Mouse (Mus musculus) macrophage (primary cell): ENCODE results near the gene 3110082I17Rik. TPM values are rescaled to one million over a fixed set of nuclear protein-coding genes. Genes with fewer than 3 reads are reported as not detected.

Experiments used
- H3K27ac ChIP-seq: fragments of 350-480 bp; formaldehyde crosslinking; 2 replicates; pipeline ENCODE4 v1.9.0; 2021
- H3K36me3 ChIP-seq: fragments of 350-480 bp; formaldehyde crosslinking; 2 replicates; pipeline ENCODE4 v1.9.0; 2021; ENCODE audit errors: inconsistent target
- H3K4me3 ChIP-seq: fragments of 350-480 bp; formaldehyde crosslinking; 2 replicates; pipeline ENCODE4 v1.9.0; 2021; ENCODE audit errors: inconsistent target
- H3K79me2 ChIP-seq: fragments of 350-480 bp; formaldehyde crosslinking; 2 replicates; pipeline ENCODE4 v1.9.0; 2021; ENCODE audit errors: inconsistent target
- WGBS: methylation state at CpG from one replicate; pipeline ENCODE4 v1.1.7; 2026; ENCODE audit warnings: inconsistent platforms; ENCODE audit not compliant: missing documents; 5-methylcytosine and 5-hydroxymethylcytosine counted together
- polyA plus RNA-seq: library from polyadenylated mRNA; stranded (reverse); fragments of 250-400 nt; gene quantifications from 3 replicates; pipeline ENCODE4 v1.2.4, GENCODE M21; 2018; ENCODE audit warnings: inconsistent platforms

Gene 3110082I17Rik
- polyA plus RNA-seq, 1 experiment from 2014 or later = 24.1 TPM

DNA sequence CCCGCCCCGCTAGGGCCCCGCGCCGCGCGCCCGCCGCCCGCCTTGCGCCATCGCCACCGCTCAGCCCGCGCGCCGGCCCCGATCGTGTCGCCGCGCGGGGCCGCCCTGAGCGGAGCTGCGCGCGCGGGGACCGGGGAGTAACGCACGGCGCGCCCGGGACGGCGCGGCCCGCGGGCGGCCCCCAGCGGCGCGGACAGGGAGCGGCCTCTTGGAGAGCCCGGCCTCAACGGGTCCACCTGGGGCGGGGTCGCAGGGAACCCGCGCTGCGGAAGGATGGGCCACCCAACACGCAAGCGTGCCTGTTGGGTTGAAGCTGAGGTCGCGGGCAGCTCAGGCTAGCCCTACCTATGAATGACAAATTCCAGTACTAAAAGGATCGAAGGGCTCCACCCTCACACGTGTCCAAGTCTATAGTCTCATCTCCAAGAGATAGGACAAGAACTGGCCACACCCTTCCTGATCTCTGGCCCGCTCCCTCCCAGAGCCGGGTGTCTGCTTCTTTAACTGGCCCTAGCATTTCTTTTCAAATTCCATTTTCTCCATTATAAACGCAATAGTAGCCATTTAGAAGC lies 134.8 kb downstream of the 3110082I17Rik start, which contains the start of gene Adap1:
TSS of gene Adap1 (minus strand) at position 228 of the 572 bp plus-strand sequence.
- H3K36me3 ChIP-seq = no peaks in the 10 kb centered on the region
- WGBS = under 1% methylated on average over 53 of the region's 61 CpGs
- H3K27ac ChIP-seq = peak within 1 kb of the TSS; percentile 74
- H3K4me3 ChIP-seq = peak within 1 kb of the TSS; percentile 54
- H3K79me2 ChIP-seq = peaks cover 43% of the 10 kb centered on the region

DNA sequence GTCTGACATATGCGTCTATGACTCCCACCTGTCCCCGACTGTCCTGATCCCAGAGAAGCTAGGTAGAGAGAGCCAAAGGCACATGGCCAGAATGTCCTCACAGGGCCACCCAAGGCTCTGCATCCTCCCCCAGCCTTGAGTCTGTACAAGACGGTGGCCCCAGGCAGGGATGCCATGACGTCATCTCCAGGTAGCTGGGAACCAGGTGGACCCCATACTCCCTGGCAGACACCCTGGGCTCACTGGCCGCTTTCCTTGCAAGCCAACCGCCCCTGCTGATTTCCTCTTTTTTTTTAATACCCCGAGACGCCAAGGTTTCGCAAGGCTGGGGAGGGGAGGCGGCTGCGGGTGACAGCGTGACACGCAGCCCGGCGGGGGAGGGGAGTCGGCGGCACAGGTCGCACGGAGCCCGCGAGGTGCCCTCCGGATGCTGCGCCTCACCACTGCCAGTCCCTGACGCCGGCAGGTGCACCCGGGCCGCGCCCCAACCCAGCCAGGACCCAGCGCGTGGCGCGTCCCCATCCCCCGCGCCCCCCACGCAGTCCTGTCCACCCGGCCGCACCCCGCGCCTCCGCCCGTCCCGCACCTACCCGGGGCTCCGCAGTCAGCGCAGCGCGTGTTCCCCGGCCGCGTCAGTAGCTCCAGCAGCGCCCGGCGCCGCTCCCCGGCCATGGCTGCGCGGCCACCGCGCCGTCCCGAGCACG lies 135.5 kb downstream of the 3110082I17Rik start:
- WGBS = under 1% methylated on average over 45 of the region's 62 CpGs
- Histone ChIP-seq H3K4me3 (peak overlapping the region; percentile 54), H3K27ac (peak overlapping the region; percentile 74), H3K79me2 (peaks cover 50% of the 10 kb centered on the region), H3K36me3 (no peaks in the 10 kb centered on the region)

DNA sequence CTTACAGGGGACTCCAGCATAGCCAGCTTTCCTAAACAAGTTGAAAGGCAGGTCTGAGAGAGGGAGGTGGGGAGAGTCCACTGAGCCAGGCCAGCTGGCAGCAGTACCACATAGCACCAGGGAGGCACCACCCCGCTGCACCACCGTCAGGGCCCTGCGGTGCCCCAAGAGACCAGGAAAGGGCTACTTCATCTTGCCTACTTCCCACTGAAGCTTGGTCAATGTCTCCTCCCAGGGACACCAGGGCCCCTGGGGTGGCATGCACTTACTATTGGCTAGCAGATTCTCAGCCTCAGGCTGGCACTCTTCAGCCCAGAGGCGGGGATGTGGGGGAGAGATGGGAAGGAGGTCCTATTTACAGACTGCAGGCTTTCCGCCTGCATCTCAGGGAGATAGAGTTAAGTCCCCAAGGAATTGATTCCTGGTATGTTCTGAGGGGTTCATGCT lies 136.3 kb downstream of the 3110082I17Rik start:
- 17% methylated on average over 5 of the region's 5 CpGs for WGBS
- Histone ChIP-seq H3K36me3 (no peaks in the 10 kb centered on the region), H3K27ac (peak overlapping the region; percentile 74), H3K79me2 (peaks cover 57% of the 10 kb centered on the region), H3K4me3 (peak overlapping the region; percentile 54)

DNA sequence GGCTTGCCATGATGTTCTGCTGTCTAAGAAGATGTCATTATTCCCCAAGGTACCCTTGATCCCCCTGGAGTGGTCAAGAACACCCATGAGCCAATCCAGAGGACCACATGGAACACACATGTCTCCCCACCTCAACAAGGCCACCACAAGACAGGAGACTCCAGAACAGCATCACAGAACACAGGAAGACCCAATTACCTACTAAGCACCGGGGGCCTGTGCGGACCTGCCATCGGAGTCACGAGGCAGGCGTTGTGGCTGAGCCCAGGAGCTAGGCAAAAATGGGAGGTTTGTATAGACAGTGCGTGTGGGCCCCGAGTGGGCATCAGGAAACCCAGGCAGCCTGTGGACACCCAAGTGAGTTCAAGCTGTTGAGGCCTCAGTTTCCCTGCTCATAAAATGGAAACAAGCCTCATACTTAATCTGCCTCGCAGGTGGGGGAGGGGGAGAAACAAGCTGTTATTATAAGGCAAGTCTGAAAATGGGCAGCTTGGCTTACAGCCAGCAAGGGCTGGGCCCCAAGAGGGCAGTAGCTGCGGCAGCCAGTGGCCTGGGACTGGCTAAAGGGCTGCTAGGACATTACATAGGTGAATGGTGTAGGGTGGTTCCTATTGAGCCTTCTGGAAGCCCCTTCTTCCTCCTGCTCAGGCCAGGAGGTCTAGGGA lies 136.9 kb downstream of the 3110082I17Rik start:
- peak overlapping the region; percentile 74 for H3K27ac ChIP-seq
- 81% methylated on average over 8 of the region's 9 CpGs for WGBS

DNA sequence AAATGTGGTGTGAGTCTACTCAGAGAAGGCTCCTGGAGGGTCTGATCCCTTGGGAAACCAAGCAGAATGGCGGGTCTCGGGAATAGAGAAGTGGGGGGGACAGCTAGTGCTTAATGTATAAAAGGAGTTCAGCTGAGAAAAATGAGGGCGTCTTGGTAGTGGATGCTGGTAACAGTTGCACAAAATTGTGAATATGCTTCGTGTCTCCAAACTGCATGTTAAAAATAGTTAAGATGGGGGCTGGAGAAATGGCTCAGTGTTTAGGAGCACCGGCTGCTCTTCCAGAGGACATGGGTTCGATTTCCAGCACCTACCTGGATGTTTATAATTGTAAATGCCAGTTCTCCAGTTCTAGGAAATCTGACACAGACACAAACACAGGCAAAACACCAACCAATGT lies 139.0 kb downstream of the 3110082I17Rik start:
- Histone ChIP-seq H3K27ac (no peak overlapping the region), H3K79me2 (peaks cover 85% of the 10 kb centered on the region), H3K36me3 (no peaks in the 10 kb centered on the region), H3K4me3 (no peak overlapping the region)
- WGBS = 95% methylated on average over 6 of the region's 6 CpGs

More for the DNA sequence above, 136.9 kb downstream of the 3110082I17Rik start:
- Histone ChIP-seq H3K36me3 (no peaks in the 10 kb centered on the region), H3K79me2 (peaks cover 64% of the 10 kb centered on the region), H3K4me3 (peak overlapping the region; percentile 54; the same call in 1 of the 2 replicates)

DNA sequence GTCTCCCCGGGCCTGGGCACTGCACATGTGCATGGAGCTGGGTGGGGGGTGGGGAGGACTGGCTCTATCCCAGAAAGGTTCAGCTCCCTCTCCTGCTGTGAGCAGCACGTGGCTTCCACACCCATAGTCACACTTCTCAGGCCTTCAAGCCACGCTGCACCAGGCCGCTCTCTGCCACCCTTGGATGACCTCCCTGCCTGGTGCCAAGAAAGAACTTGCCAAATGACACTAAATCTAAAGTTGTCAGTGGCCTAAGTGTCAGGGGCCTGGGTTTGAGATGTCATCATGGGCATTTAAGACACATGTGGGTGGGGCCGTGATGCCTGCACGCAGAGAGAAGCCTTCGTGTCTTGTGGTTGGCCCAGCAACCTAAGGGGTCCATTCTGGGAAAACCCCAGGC lies 139.9 kb downstream of the 3110082I17Rik start:
- peaks cover 94% of the 10 kb centered on the region for H3K79me2 ChIP-seq
- H3K4me3 ChIP-seq = no peak overlapping the region
- WGBS = 92% methylated on average over 6 of the region's 7 CpGs
- H3K27ac ChIP-seq = no peak overlapping the region
- H3K36me3 ChIP-seq = no peaks in the 10 kb centered on the region

DNA sequence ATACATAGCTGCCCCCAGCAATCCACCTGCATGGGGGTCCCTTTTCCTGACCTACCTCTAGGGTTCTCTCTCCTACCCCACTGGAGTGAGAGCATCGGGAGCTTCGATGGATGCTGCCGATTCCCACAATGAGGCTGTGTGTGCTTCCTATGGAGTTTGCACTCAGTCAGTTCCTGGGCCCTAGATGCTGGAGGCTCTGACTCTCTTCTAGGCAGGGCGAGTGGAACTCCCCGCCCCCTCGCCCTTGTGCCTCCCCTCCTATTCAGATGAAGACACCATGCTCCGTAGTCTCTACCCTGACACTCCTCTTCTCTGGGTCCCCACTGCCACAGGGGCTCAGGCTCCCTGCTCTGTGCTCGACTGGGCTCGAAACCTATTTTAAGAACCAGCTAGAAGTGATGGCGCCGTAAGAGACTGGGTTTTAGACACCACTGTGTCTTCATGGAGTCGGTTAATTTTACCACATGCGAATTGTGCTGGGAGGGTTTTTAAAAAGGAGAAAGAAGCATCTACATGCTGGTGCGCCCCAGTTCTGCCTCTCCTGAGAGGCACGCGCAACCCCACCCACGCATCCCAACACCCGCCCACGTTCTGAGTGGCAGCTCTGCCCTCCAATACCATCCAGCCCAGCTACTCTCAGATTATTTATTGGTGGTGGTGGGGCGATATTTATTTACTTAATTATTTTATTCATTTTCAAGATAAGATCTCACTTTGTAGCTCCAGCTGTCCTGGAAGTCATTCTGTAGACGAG lies 142.4 kb downstream of the 3110082I17Rik start:
- 88% methylated on average over 18 of the region's 21 CpGs for WGBS
- H3K36me3 ChIP-seq = no peaks in the 10 kb centered on the region
- no peak overlapping the region for H3K4me3 ChIP-seq
- H3K79me2 ChIP-seq = peaks cover 100% of the 10 kb centered on the region
- H3K27ac ChIP-seq = no peak overlapping the region

DNA sequence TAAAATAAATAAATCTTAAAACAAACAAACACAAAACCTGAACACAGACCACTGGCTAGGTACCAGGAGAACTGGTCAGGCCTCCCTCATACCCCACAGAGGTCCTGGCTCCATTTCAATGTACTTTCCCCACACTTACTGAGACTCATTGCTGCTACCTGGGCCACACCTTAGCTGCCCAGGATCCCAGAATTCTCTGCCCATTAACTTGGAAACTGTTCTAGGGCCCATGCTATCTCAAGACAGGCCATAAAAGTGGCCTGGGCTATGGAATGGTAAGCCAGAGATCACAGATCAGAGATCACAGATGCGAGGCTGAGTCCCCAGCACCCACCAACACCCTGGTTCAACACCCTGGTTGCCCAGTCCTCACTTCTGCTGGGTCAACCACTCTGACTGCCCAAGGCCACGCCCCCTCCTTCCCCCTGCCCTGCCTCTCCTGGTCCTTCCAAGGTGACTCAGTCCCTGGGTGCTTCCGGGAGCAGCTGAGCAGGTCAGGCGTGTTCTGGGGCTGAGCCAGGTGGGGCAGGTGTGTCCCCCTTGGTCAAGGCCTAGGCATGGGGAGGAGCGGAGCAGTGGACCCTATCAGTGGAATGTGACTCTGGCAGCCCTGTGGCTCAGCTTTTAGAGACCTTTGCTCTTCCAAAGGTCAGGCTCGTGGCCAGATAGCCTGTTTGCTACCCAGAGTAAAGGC lies 143.2 kb downstream of the 3110082I17Rik start:
- Histone ChIP-seq H3K36me3 (no peaks in the 10 kb centered on the region), H3K79me2 (peaks cover 100% of the 10 kb centered on the region), H3K27ac (no peak overlapping the region), H3K4me3 (no peak overlapping the region)
- WGBS = 96% methylated on average over 6 of the region's 6 CpGs

DNA sequence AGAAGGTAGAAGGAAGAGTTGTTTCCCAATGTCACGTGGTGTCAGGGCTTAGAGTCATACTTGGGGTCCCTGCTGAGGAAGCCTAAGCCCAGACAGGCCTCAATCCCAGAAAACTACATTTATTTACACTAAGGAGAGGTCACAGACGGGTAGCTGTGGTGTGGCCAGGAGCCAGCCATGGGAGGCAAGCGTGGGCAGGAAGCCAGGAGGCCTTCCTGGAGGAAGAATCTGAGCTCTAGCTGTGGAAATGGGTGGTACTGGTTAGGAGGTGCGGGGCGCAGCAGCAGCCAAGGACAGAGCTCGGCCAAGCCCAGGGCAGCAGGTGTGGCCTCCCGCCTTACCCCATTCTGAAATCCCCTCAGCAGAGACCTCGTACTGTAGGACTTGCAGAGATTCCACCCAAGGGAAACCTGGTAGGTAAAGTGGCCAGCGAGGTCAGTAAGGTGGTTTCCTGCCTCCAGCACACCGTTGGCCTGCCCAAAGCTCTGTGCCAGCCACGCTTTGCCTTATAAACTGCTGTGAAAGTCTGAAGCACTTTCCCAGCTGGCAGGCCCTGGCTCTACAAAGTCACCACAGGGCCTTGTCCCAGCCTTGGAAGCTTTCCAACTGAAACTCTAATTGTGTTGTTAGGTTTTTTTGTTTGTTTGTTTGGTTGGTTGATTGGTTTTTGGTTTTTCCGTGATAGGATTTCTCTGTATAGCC lies 145.2 kb downstream of the 3110082I17Rik start:
- Histone ChIP-seq H3K27ac (no peak overlapping the region), H3K4me3 (no peak overlapping the region), H3K79me2 (peaks cover 100% of the 10 kb centered on the region), H3K36me3 (no peaks in the 10 kb centered on the region)
- 62% methylated on average over 12 of the region's 12 CpGs for WGBS

DNA sequence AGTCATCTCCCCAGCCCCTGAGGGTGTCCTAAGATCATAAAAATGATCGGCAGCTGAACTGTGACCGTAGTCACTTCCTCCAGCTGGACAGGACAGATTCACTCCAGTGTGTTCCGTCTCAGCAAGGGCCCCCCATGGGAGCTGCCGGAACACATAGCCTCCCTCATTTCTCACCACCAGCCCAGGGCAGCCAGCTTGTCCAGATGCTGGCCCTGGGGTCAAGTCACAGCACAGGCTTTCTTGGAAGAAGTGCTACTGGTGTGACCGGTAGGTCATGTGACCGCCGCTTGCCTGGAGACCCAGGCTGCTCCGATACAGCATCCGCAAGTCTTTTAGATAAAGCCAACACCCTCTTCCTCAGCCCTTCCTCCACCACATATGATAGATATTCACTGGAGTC lies 146.8 kb downstream of the 3110082I17Rik start:
- H3K36me3 ChIP-seq = no peaks in the 10 kb centered on the region
- WGBS = 91% methylated on average over 6 of the region's 9 CpGs

DNA sequence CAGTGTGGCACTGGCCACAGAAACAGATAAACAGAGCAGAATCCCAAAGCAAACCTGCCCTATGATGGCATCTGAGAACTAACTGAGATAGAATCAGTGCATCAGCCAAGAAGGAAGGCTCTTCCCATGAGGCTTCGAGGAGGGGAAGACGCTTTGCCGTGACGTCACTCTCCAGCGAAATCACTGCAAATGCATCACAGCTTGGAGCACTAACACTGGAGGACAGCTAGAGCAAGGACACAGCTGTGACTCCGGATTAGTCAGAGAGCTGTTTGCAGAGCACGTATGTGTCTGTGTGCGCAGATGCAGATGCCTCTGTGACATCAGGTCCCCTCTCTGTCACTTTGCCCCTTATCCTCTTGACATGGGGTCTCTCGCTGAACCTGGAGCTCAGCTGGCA lies 148.5 kb downstream of the 3110082I17Rik start:
- no peak overlapping the region for H3K27ac ChIP-seq
- H3K79me2 ChIP-seq = peaks cover 98% of the 10 kb centered on the region
- WGBS = 93% methylated on average over 9 of the region's 9 CpGs
- H3K4me3 ChIP-seq = no peak overlapping the region
- peaks cover under 1% of the 10 kb centered on the region; the same call in 1 of the 2 replicates for H3K36me3 ChIP-seq

More for the DNA sequence above, 146.8 kb downstream of the 3110082I17Rik start:
- no peak overlapping the region for H3K27ac ChIP-seq
- H3K4me3 ChIP-seq = no peak overlapping the region
- peaks cover 100% of the 10 kb centered on the region for H3K79me2 ChIP-seq

DNA sequence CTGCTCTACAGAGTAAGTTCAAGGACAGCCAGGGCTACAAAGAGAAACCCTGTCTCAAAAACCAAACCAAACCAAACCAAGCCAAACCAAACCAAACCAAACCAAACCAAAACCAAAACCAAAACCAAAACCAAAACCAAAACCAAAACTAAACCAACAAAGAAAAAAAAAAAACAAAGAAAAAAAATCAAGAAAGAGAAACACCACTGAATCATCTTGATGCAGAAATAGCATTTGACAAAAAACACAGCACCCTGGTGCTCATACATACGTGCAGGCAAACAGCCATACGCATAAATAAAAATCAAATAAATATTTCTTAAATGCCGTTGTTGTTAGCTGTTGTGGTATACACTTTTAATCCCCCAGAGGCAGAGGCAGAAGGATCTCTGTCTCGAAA lies 149.8 kb downstream of the 3110082I17Rik start:
- peaks cover 96% of the 10 kb centered on the region for H3K79me2 ChIP-seq
- peaks cover 10% of the 10 kb centered on the region; the same call in 1 of the 2 replicates for H3K36me3 ChIP-seq
- no peak overlapping the region for H3K27ac ChIP-seq
- WGBS = 92% methylated on average over 4 of the region's 4 CpGs
- H3K4me3 ChIP-seq = no peak overlapping the region

DNA sequence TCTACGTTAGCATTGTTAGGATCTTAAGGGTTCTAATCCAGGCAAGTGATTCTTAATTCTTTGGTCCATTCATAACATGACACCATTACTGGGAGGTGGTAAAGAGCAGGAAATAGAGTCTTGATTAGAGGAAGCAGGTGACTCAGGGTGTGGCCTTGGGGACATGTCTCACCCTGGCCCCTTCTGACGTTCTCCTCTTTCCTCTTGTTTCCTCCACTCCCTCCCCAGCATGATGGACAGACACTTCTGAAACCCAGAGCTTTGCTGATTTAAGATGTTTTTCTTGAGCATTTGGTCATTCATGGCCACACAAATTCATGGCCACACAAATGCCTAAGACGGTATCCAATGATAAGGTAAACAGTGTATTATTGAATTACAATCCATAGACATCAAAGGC lies 150.4 kb downstream of the 3110082I17Rik start:
- H3K79me2 ChIP-seq = peaks cover 94% of the 10 kb centered on the region
- H3K36me3 ChIP-seq = peaks cover 14% of the 10 kb centered on the region; the same call in 1 of the 2 replicates
- H3K4me3 ChIP-seq = no peak overlapping the region
- no peak overlapping the region for H3K27ac ChIP-seq
- WGBS = 92% methylated on average over 3 of the region's 3 CpGs
